14 mouse cellular contexts compared by ENCODE assay signal in genomic region chr6:55210423-55211365, GRCm38 (mm10). TPM values are rescaled to one million over a fixed set of nuclear protein-coding genes. Genes with fewer than 3 reads are reported as not detected.
A peak's percentile ranks its signal among the peaks of the same experiment; 100 is the strongest.
DNase-seq lines count a peak whose midpoint lies in the region; ATAC-seq lines count a peak whose summit lies in the region.
"Had no signal": no experiment of that assay in that cellular context is flagged by ENCODE, and none has a peak within 500 bp of the region (broad histone marks: within the 10 kb centered on the region; RNA-seq: fewer than 3 reads in every experiment).

No protein-coding gene starts in this region.

- H3K9ac ChIP-seq in limb, embryonic 13.5 days, result no peak overlapping the region
- H3K9ac ChIP-seq: forebrain, embryonic 12.5 days; hindbrain, embryonic 15.5 days; midbrain, embryonic 13.5 days had no signal

- H3K27ac ChIP-seq in limb, embryonic 13.5 days, result peak overlapping the region; percentile 22
- H3K27ac ChIP-seq: forebrain, embryonic 12.5 days; hindbrain, embryonic 15.5 days; midbrain, embryonic 13.5 days had no signal

- no peak overlapping the region; the same call in 1 of the 2 replicates for H3K4me2 ChIP-seq in limb, embryonic 13.5 days (replicated peaks)
- H3K4me2 ChIP-seq: forebrain, embryonic 12.5 days; hindbrain, embryonic 15.5 days; midbrain, embryonic 13.5 days had no signal

- no peaks in the 10 kb centered on the region for H3K27me3 ChIP-seq in limb, embryonic 13.5 days
- H3K27me3 ChIP-seq: forebrain, embryonic 12.5 days; hindbrain, embryonic 15.5 days; midbrain, embryonic 13.5 days had no signal

- H3K4me3 ChIP-seq in limb, embryonic 13.5 days, result no peak overlapping the region
- H3K4me3 ChIP-seq: forebrain, embryonic 12.5 days; hindbrain, embryonic 15.5 days; midbrain, embryonic 13.5 days had no signal

- H3K9me3 ChIP-seq in limb, embryonic 13.5 days, result no peaks in the 10 kb centered on the region
- H3K9me3 ChIP-seq: forebrain, embryonic 12.5 days; hindbrain, embryonic 15.5 days; midbrain, embryonic 13.5 days had no signal

- 41% methylated on average over 15 of the region's 15 CpGs for WGBS in limb, embryonic 13.5 days

- ATAC-seq in limb, embryonic 13.5 days (ENCODE audit: low FRiP score, low read depth), result peak; percentile 39; the same call in 1 of the 2 replicates
- ATAC-seq: midbrain, embryonic 13.5 days had no signal

- peaks cover 23% of the 10 kb centered on the region for H3K36me3 ChIP-seq in limb, embryonic 13.5 days

- H3K4me1 ChIP-seq in limb, embryonic 13.5 days, result peaks cover 26% of the 10 kb centered on the region
- H3K4me1 ChIP-seq: forebrain, embryonic 12.5 days; hindbrain, embryonic 15.5 days; midbrain, embryonic 13.5 days had no signal

- DNase-seq in urinary bladder, postnatal 14 days (ENCODE audit: low spot score), result peak; percentile 40
- no peak for DNase-seq in urinary bladder, postnatal 10 days (ENCODE audit: low spot score)
- peak; percentile 18 for DNase-seq in forelimb bud, embryonic 11.5 days (ENCODE audit: low read depth, low spot score)
- no peak for DNase-seq in layer of hippocampus, adult 9-10 months (ENCODE audit: low spot score)
- no peak for DNase-seq in spleen, adult 12 weeks (ENCODE audit: low spot score)
- no peak for DNase-seq in adipocyte (ENCODE audit: low spot score)
- DNase-seq: adrenal gland, adult 2 months; cerebellum, adult 11-12 months; kidney, postnatal 14 days; left cerebral cortex, postnatal 4 days had no signal

RNA-seq across cellular contexts. Expression of gene Mindy4, which starts 7.5 kb away (rescaled TPM):
- polyA plus RNA-seq in limb, embryonic 13.5 days (2015; fragmentation: Nextera tagmentation; extraction: Ambion mirVana), result 16.3 and 17.5 TPM in 2 replicates

RNA-seq across cellular contexts. Expression of gene Inmt, which starts 35.9 kb away (rescaled TPM):
- polyA plus RNA-seq in limb, embryonic 13.5 days (2015; fragmentation: Nextera tagmentation; extraction: Ambion mirVana), result 0.36 and 0.71 TPM in 2 replicates
- polyA plus RNA-seq: hindbrain, embryonic 15.5 days; midbrain, embryonic 13.5 days had no signal

Comparison
In these comparisons a context has a peak if more than half of its experiments do, and no peak if none do; other contexts are left out.
1. DNase-seq: peak in urinary bladder, postnatal 14 days (single experiment) and forelimb bud, embryonic 11.5 days (single experiment); none in urinary bladder, postnatal 10 days (single experiment), layer of hippocampus, adult 9-10 months (single experiment), spleen, adult 12 weeks (single experiment) and adipocyte (single experiment).